Mouse (Mus musculus) lung, embryonic 14.5 days (tissue): ENCODE results near the gene Pmp22. TPM values are rescaled to one million over a fixed set of nuclear protein-coding genes. Genes with fewer than 3 reads are reported as not detected.

Experiments used
- ATAC-seq: fragments of 200-750 bp; cut with Nextera tagmentation; 2 replicates; pipeline ENCODE4 v1.8.0; 2017; ENCODE audit warnings: mild to moderate bottlenecking, moderate TSS enrichment, moderate library complexity; ENCODE audit not compliant: insufficient read depth
- DNase-seq: peaks from one replicate; pipeline ENCODE4 v3.0.0-alpha.2; 2015
- H3K27ac ChIP-seq: fragments of 300-500 bp; sonication (generic); 2 replicates; pipeline ENCODE4 v1.5.1; 2014; ENCODE audit warnings: low read depth, mild to moderate bottlenecking, moderate library complexity
- H3K27me3 ChIP-seq: fragments of 300-500 bp; sonication (generic); 2 replicates; pipeline ENCODE4 v1.6.1; 2014; ENCODE audit warnings: low read length, control low read depth; ENCODE audit not compliant: insufficient read depth
- H3K36me3 ChIP-seq: fragments of 300-500 bp; sonication (generic); 2 replicates; pipeline ENCODE4 v1.6.1; 2014; ENCODE audit warnings: control low read depth; ENCODE audit not compliant: insufficient read depth
- H3K4me1 ChIP-seq: fragments of 300-500 bp; sonication (generic); 2 replicates; pipeline ENCODE4 v1.6.1; 2014; ENCODE audit warnings: antibody characterized with exemption, control low read depth; ENCODE audit not compliant: insufficient read depth
- H3K4me2 ChIP-seq: fragments of 300-500 bp; sonication (generic); 2 replicates; pipeline ENCODE4 v1.6.1; 2014; ENCODE audit warnings: mild to moderate bottlenecking
- H3K4me3 ChIP-seq: fragments of 300-500 bp; sonication (generic); 2 replicates; pipeline ENCODE4 v1.5.1; 2014; ENCODE audit warnings: low read depth, low read length
- H3K9ac ChIP-seq: fragments of 300-500 bp; sonication (generic); 2 replicates; pipeline ENCODE4 v1.6.1; 2014
- H3K9me3 ChIP-seq: fragments of 300-500 bp; sonication (generic); 2 replicates; pipeline ENCODE4 v1.6.1; 2016; ENCODE audit warnings: low read depth, low read length, control low read depth
- CTCF ChIP-seq: IDR thresholded peaks from 2 replicates; pipeline ENCODE4 v1.5.1; 2016; ENCODE audit warnings: antibody characterized with exemption, low read depth
- WGBS: fragments of 180-500 bp; shearing (Covaris S2); extraction: QIAGEN DNeasy Blood & Tissue Kit; methylation state at CpG from one replicate; pipeline ENCODE4 v1.1.7; 2014; 5-methylcytosine and 5-hydroxymethylcytosine counted together
- polyA plus RNA-seq: library from polyadenylated mRNA; unstranded; fragments of >200 nt; fragmentation: Nextera tagmentation; extraction: Ambion mirVana; gene quantifications from 2 replicates; pipeline ENCODE4 v1.2.1, GENCODE M21; 2014

Gene Pmp22
- polyA plus RNA-seq, 1 experiment from 2014 or later: 223 TPM

DNA sequence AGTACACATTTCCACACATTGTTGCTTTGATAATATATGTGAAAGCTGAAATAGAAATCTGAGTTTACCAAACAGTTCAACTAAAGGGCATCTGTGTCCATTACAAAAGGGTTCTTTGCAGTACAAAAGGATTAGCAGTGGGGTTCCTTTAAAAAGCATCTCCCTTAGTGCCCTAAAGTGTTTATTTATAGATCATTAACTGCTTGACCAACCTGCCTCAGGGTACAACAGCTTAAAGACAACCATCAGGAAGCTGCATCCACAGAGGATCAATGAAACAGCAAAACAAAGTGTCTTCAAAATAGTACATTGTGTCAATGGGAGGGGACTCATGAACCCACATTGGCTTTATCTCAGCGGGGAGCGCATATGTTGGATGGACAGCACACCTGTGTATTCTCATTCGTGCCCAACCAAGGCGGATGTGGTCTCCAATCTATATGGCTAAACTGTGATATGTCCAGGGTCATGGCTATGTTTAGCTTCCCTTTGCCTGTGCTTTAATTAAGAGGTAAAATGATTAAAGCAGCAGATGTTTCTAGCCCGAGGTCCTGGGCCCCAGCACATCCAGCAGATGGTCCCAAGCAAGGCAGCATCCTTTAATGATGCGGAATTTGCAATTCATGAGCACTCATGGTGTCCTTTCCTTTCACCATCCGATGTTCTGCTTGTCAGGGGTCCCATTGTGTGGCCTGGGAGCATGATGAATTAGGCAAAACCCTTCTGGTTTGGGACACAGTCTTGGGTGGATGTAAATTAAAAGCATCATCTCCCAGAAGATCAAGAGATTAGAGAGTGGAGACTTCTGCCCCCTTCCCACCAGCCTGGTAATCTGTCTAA is 51.7 kb downstream of the Pmp22 start:
- ATAC-seq: no peak
- DNase-seq: no peak
- H3K9ac ChIP-seq: no peak overlapping the region
- H3K4me3 ChIP-seq: no peak overlapping the region
- H3K9me3 ChIP-seq: no peaks in the 10 kb centered on the region
- 67% methylated on average over 7 of the region's 7 CpGs for WGBS
- no peak for TF ChIP-seq CTCF
- no peaks in the 10 kb centered on the region for H3K27me3 ChIP-seq
- H3K36me3 ChIP-seq: no peaks in the 10 kb centered on the region
- no peak overlapping the region for H3K27ac ChIP-seq
- H3K4me2 ChIP-seq: no peak overlapping the region
- H3K4me1 ChIP-seq: no peaks in the 10 kb centered on the region

DNA sequence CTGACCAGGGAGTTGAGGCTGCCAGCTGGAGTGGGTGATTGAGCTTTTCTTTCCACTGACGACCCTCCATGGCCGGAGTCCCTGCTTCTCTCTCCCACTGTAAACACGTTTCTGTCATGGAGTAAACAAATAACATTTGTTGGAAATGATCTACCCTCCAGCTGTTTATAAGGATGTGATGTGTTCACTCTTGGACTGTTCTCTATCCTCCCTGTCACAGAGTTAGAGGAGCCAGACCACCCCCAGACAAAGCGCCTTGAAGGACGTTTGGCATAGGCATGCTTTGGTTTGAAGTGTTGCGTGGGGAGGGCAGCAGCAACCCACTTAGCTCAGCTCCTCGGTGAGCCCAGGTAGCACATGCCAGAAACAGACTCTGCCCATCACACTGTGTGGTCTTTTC is 60.0 kb downstream of the Pmp22 start:
- Histone ChIP-seq H3K4me3 (no peak overlapping the region), H3K4me2 (no peak overlapping the region), H3K4me1 (no peaks in the 10 kb centered on the region), H3K27me3 (no peaks in the 10 kb centered on the region), H3K27ac (no peak overlapping the region), H3K36me3 (no peaks in the 10 kb centered on the region), H3K9me3 (no peaks in the 10 kb centered on the region), H3K9ac (no peak overlapping the region)
- DNase-seq: peak; percentile 44
- no peak for TF ChIP-seq CTCF
- WGBS: 43% methylated on average over 7 of the region's 7 CpGs
- ATAC-seq: peak; percentile 54; the same call in 1 of the 2 replicates

DNA sequence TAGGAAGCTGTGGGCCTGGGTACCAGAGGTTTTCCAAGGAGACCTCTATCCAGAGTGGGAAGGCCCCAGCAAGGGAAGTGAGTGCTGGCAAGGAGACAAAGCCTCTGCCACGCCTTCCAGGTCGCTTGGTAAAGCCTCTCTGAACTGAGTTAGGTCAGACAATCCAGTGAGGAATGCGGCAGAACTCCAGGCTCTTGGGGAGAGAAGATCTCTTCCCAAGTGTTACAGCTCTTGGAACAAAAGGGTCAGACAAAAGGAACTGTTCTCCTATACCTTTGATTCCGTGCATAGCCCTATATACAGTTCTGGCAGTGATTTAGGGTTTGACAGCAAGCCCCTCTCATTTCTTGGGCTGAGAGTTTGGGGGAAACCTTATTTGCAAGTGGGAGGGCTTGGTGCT is 69.3 kb downstream of the Pmp22 start:
- H3K9me3 ChIP-seq: peaks cover 4% of the 10 kb centered on the region; the same call in 1 of the 2 replicates
- H3K4me2 ChIP-seq: no peak overlapping the region
- DNase-seq: no peak
- H3K36me3 ChIP-seq: no peaks in the 10 kb centered on the region
- TF ChIP-seq CTCF: no peak
- no peaks in the 10 kb centered on the region for H3K4me1 ChIP-seq
- no peaks in the 10 kb centered on the region for H3K27me3 ChIP-seq
- H3K9ac ChIP-seq: no peak overlapping the region
- WGBS: 40% methylated on average over 4 of the region's 4 CpGs
- no peak overlapping the region for H3K4me3 ChIP-seq
- no peak for ATAC-seq
- H3K27ac ChIP-seq: no peak overlapping the region

DNA sequence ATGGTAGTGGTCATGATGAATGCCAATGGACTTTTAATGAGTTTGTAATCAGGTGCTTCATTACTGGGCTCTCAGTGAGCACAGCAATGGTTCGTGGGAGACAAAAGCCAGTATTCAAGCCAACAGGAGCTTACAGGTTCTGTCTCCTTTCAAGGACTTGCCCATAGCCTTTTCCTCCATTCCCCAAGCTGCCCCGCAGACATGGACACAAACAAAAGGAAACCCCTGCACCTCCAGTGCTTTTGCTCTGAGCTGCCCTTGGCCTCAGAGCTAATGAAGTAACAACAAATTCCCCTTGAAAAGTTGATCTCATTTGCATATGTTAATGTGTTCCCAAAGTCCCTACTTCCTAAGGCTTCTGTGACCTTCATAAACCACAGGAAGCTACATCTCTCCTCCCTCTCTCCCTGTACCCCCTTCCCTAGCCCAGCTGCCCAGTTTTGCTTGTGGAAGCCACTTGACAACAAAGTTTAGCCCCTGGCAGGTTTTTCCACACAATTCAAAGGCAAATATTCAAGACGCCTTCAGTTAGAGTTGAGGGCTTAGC is 73.3 kb downstream of the Pmp22 start:
- no peak overlapping the region for H3K4me2 ChIP-seq
- peaks cover 4% of the 10 kb centered on the region; the same call in 1 of the 2 replicates for H3K9me3 ChIP-seq
- WGBS: 72% methylated on average over 3 of the region's 3 CpGs
- DNase-seq (no peak), ATAC-seq (no peak)
- H3K9ac ChIP-seq: no peak overlapping the region
- H3K4me3 ChIP-seq: no peak overlapping the region
- H3K27me3 ChIP-seq: no peaks in the 10 kb centered on the region
- H3K36me3 ChIP-seq: no peaks in the 10 kb centered on the region
- H3K27ac ChIP-seq: no peak overlapping the region
- TF ChIP-seq CTCF: no peak
- no peaks in the 10 kb centered on the region for H3K4me1 ChIP-seq

Other genes starting within 250 kb of the Pmp22 start
- 55.3 and 57.7 TPM in 2 replicates for gene Tvp23b, start 249.5 kb upstream of the Pmp22 start, polyA plus RNA-seq
- gene Cdrt4, start 177.8 kb upstream of the Pmp22 start, polyA plus RNA-seq: 0.83 TPM in 1 of 2 replicates, not detected in the other
- 0.14 TPM in 1 of 2 replicates, not detected in the other for gene Tekt3, start 67.3 kb upstream of the Pmp22 start, polyA plus RNA-seq